Mouse (Mus musculus): Measurements from ENCODE around the gene Banf1.
"Not testable (repeated sequence)": the region's sequence is repeated elsewhere in the genome, so short reads cannot be mapped to it uniquely, and the experiment has no call there.

Banf1 gene

DNA sequence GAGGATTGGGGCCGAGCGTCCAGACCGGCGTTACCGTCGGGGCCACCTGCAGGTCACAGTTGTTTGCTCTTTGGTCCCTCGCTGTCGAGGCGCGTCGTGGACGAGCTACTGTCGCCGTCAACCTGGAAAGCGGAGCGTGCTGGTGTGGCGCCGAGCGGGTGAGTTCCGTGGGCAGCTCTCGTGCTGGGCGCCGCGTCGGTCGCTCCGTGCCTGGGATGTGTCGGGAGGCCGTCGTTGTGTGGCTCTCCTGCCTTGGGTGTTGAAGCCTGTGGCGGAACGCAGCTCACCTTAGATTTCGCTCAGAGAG is at the start of gene Banf1:
Gene Banf1 (minus strand): TSS at position 116 of the 307 bp plus-strand sequence.
- no peak for DNase-seq (ENCODE audit: low spot score in 2 of 2)

DNA sequence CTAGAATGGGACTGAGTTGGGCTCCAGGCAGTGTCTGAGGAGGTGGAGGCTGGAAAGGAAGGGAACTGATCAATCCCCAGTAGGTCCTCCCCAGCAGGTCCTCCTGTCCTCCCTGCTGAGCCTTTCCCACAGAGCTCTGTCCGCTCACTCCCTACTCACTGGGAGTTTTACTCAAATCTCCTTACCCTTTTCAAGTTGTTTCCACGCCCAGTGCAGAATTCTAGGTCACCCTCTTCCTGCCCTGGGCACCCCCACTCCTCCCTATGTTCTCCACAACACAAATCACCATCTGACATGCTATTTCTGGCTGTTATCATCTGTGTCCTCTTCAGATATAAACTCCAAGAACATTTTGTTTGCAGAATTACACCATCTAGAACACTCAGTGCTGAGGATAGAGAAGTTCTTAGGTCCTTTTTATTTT is 47.6 kb upstream of the Banf1 start:
- no peak for DNase-seq (ENCODE audit: low spot score in 2 of 2)

DNA sequence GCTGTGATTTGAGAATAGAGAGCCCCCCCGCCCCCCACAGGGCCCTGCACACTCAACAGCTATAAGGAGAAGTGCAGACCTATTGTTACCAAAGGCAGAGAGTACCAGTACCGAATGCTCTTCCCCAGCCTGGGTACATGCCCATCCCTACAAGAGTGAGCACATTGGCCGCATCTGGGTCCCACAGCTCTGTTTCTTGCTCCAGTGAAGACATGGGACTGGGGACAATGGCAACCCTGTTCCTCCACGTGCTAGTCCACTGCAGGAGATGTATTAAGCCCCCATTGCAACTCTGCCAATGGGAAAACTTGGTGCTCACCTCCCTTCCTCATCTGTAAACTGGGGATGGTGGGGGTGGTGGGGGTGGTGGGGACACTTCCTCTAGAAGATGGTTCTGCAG is 46.9 kb upstream of the Banf1 start:
- DNase-seq (ENCODE audit: low spot score in 2 of 2) = no peak

DNA sequence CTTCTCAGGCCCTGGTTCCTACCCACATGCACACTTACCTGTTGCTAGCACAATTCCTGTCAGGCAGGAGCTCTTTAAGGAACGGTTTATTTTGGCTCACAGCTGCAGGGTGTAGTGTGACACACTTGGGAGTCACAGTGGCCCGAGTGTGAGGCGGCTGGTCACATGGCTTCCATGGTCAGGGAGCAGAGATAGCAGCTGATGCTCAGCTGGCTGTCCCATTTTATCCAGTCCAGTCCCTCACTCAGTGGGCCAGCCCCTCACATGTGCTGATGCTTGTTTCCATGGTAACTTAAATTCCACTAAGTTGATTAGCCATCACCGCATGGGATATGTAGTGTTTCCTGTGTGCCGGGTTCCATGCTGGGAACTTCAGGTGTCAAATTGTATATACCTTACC is 45.0 kb upstream of the Banf1 start:
- DNase-seq (ENCODE audit: low spot score in 2 of 2) = no peak

DNA sequence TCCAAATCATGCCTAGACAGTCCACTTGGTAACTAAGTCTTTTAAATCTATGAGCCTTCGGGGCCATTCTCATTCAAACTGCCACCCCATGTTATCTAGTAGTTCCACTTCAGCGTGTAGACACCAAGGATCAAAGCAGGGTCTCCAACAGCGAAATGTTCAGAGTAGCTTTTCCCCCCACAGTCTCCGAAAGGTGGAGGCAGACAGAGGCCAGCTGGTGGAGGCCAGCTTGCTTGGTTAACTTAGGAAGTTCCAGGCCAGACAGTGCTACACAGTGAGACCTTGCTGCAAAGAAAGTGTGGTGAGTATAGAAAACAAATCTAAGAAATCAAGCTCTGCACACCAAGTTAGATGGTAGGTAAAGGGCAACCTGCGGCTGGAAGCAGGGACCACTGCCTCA is 43.7 kb upstream of the Banf1 start:
- DNase-seq (ENCODE audit: low spot score in 2 of 2) = no peak

DNA sequence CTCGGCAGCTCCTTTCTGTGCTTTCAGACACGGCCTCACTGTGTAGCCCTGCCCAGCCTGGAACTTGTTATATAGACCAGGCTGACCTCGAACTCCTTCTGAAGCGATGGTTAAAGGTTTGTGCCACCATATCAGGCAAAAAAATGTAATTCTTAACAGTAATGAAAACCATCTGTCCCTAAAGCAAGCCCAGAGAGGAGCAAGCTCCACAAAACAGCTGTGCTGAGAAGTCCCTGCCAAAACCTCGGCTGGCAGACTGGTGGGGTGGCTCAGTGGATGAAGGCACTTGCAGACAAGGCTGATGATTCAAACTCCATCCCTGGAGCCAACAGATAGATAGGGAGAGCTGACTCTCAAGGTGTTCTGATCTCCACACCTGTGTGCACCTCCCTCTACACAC is 42.1 kb upstream of the Banf1 start:
- no peak for DNase-seq (ENCODE audit: low spot score in 2 of 2)

DNA sequence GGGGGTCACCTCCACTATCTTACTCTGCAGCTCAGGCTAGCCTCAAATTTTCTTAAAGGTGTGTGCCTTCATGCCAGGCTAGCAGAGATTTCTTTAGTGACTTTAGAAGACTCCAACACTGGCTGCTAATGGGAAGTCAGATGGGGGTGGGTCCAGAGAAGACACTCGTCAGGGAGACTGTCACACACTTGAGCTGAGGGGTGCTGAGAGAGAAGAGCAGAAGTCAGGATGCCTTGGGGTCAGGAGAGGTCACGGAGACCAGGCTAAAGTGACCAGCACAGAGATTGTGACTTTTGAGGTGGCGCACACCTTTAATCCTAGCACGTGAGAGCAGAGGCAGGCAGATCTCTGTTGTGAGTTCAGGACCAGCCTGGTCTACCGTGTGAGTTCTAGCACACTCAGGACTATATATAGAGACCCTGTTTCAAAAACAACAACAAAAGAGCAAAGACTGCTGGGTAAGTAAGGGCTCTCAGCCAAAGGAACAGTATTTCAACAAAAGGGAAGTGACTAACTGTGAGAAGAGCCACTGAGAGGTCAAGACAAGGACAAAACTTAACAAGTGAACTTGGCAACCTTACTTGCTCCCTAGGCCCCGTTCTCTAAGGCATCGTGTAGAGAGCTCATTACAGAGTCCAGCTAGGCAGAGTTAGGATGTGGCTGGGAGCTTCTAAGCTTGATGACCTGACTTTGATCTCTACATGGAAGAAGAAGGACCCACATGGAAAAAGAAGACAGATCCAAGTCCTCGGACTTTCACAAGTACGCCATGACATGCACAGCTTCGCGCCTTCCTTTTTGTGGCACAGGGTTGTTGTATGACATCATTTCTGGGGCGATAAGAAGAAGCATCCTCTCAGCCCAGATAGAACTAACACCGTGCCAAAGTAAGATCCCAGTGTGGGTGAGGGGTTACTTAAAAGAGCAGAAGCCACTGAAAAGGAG is 41.4 kb upstream of the Banf1 start:
- DNase-seq (ENCODE audit: low spot score in 2 of 2) = no peak

DNA sequence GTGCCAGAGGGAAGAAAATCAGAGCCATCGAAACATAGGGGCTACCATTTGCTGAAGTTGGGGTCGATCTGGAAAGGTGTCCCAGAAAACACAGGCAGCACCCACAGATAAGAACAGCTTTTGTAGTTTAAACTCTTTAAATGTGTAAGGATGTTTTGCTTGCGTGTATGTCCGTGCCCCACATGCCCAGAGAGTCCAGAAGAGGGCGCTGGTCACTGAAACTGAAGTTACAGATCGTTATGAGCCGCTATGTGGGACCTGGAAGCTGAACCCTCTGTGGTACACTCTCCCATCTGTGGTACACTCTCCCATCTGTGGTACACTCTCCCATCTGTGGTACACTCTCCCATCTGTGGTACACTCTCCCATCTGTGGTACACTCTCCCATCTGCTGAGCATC is 40.2 kb upstream of the Banf1 start:
- peak; percentile 40 to 45 for DNase-seq (ENCODE audit: low spot score in 2 of 2)

DNA sequence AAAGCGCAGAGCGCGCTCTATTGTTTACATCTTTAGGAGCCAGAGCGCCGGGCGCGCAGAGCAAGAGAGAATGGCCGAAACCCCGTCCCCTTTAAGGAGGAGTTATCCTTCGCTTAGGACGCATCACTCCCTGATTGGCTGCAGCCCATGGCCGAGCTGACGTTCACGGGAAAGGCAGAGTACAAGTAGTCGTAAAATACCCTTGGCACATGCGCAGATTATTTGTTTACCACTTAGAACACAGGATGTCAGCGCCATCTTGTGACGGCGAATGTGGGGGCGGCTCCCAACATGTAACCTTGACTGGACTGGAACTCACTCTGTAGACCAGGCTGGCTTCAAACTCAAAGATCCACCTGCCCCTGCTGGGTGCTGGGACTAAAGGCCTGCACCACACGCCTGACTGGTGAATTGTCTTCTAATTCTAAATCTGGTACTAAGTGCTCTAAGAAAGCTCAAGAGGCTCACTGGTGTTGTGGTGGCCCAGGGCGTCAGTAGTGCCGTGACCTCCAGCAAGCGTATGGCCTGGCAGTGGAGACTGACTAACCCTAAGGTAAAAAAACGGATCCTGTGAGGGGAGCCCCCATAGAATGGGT is 39.7 kb upstream of the Banf1 start:
- DNase-seq (ENCODE audit: low spot score in 2 of 2) = peak; percentile 20 to 66

DNA sequence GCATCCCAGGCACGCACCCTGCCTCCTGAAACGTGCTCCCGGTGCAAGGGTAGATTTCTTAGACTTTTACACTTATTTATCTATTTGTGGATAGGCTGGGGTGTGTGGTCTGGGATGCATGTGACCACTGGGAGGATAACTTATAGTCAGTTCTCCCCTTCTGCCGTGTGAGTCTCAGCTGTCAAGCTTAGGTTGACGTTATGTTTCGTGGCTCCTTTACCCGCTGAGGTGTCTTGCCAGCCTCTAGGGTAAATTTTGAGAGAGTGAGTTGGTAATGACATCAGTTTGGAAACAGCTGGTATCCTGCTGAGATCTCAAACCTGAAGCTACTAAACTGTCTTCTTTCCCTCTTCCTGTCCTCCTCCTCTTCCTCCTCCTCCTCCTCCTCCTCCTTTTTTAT is 39.0 kb upstream of the Banf1 start:
- DNase-seq (ENCODE audit: low spot score in 2 of 2) = no peak

DNA sequence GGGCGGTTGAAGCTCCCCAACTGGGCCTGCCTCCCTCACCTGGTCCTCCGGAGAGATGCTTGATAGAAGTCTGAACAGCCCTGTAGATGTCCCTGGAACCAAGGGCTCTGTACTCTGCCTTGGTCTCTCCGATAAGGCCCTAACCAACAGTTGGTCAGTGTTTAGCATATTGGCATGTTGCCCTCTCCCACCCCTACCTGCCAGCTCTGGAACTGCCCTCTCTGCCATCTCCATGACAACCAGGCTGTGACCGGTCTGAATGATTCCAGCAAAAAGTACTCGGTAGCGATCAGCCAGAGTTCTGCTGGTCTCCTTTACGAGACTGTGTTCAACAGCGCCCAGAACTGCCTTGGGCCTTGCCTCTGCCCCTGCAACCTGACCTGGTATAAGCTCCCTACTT is 35.3 kb upstream of the Banf1 start, which contains the start of gene Tsga10ip:
Gene Tsga10ip (minus strand): TSS at position 234 of the 400 bp plus-strand sequence.
- no peak for DNase-seq (ENCODE audit: low spot score in 2 of 2)

DNA sequence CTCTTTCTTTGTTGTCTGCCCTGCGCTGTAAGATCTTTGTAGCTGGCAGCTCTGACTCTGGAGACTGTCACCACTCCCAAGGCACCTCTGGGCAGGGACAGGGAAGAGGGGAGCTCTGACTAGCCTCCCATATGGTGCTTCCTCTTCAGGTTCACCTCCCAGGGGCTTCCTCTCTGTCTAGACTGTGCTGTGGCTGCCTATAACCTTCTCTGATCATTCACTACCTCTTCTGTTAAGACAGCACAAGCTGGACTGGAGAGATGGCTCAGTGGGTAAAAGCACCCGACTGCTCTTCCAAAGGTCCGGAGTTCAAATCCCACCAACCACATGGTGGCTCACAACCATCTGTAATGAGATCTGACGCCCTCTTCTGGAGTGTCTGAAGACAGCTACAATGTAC is 34.1 kb upstream of the Banf1 start:
- DNase-seq (ENCODE audit: low spot score in 2 of 2) = not testable (repeated sequence)

DNA sequence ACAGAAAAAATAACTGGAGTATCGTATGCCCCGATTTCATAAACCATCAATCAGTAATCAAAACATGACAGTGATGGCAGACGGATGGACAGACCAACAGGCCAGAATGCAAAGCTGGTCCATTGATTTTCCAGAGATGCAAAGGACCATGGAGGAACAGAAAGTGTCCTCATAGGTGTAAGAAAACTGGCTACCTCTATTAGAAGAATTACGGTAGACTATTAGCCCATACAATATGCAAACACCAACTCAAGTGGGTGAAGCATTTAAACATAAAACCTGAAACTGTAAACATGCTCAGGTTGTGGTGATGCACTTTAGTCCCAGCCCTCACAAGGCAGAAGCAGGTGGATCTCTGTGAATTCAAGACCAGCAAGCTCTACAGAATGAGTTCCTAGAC is 28.4 kb upstream of the Banf1 start:
- DNase-seq (ENCODE audit: low spot score in 2 of 2) = no peak

DNA sequence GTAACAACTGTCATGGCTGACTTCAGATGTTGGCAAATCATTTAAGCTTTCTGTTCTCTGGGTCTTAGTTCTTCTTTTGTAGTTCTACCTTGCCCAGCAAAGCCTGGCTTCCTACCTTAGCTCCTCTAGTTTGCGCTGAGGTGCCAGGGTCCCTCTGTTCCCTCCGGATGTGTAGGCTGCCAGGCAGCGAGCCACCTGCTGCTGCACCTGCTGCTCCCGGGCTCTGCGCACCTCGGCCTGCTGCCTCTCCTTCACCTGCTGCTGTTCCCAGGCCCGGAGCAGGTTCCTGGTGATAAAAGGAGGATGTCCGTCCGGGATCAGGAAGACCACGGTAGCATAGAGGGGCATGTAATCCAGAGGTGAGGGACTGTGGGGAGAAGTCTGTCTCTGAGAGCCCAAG is 27.2 kb upstream of the Banf1 start:
- DNase-seq (ENCODE audit: low spot score in 2 of 2) = no peak

DNA sequence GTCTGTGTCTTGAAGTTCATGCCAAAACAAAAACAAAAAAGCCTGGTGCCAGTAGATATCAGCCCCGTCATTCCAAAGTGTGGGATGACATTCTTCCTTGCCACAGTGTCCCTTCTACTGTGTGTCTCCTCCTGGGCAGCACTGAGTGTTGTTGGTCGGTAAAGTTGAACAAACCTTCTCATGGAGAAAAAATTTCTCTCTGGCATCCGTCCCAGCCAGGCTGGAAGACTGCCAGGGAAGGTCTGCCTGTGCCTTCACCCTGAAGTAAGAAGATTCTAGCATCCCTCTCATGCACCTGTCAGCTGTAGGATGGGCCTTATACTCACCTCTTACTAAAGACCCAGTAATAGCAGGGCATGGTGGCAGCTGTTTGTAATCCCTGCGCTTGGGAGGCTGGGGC is 25.9 kb upstream of the Banf1 start:
- DNase-seq (ENCODE audit: low spot score in 2 of 2) = no peak

DNA sequence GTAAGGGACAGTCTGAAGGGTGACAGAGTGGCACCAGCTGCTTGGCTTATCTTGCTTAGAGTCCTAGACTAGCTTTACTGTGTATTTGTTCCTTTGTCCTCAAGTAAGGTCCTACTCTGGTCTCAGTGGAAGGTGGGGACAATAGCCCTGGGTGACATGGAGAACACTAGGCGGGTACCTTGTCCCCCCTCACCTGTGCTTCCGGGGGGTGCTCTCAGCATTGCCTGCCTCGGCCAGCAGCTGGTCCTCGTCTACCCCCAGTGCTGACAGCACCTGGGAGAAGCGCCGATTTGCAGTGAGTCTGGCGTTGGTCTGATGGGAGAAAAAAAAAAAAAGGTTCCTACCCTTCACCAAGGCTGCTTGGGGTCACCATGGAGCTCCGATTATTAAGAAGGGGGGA is 23.4 kb upstream of the Banf1 start:
- no peak for DNase-seq (ENCODE audit: low spot score in 2 of 2)

DNA sequence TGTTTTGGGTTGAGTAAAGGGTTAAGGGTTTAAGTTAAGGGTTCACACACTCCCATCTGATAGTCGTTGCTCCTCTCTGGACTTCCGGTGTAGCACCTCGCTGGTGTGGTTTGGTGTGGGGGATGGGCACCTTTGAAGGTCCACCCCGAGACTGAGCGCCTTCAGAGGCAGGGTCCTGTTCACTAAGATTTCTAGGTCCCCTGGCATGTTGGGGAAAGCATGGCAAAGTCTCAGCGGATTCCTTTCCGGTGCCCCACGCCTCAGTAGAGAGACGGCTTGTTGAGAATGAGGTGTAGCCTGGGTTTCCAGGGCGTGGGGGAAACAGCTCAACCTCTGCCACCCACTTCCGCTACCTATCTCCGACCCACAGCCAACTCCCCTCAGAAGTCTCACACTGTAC is 22.7 kb upstream of the Banf1 start:
- no peak for DNase-seq (ENCODE audit: low spot score in 2 of 2)

DNA sequence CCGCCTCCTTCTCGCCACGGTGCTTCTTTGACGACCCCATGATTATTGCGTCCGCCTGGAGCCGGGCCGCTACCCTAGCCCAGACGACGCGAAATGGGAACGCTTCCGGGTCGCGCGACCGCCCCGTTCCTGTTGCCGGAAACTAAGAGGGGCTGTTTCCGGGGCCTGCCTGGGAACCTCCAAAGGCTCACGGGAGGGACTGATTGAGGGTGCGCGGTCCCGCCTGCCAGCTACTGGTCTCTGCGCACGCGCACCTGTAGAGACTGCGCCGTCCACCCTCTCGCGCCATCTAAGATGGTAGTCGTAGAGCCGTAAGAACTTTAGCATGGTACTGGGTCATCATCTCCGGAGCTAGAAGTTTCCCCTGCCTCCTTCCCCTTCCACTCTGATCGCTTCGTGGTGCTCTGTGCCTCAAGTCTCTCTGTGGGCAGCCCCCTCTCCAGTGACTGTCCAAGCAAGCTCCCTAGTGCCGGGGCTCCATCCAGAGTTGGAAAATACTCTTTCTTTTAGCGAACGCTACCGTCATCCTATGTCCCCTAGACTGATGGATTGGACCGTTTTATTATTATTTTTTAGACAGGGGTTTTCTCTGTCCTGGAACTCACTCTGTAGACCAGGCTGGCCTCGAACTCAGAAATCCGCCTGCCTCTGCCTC is 21.7 kb upstream of the Banf1 start, which contains the start of gene Sart1:
Gene Sart1 (minus strand): TSS at position 116 of the 655 bp plus-strand sequence.
- DNase-seq (ENCODE audit: low spot score in 2 of 2) = peak; percentile 94 to 95

DNA sequence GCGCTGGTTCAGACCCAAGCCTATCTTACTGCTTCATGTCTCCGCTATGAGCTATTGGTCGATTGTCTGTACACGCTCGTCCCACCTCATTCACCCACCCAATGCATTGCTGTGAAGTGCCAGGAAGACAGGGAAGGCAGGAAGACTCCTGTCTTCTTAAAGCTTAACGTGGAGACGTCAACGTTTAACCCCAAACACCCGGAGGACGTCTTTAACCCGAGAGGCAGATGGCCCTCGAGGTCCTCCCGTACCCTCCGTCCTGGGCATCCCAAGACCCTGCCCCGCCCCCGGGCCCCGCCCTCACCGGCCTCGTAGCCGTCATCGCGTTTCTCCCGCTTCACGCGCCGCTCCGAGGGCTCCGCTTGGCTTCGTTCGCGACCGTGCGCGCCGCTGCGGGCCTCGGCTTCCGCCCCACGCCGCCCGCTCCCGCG is 21.1 kb upstream of the Banf1 start:
- DNase-seq (ENCODE audit: low spot score in 2 of 2) = peak in 1 of 2 experiments; percentile 23

DNA sequence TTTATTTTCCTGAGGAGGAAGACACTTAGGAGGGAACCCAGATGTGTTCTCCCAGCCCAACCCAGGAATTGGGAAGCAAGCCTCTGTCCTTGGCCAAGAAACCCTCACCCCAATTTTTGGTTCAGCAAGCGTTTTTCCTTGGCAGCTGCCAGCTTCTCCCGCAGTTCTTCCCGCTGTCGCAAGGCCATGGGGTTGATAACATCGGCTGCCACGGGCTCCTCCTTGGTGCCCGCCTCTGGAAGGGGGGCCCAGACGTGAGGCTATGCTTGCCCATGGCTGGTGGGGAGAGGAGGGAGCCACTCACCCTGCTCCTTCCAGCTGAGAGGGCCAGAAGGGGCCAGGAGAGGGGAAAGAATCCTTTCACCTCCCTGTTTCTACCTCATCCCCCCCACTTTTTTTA is 17.7 kb upstream of the Banf1 start:
- DNase-seq (ENCODE audit: low spot score in 2 of 2) = no peak

DNA sequence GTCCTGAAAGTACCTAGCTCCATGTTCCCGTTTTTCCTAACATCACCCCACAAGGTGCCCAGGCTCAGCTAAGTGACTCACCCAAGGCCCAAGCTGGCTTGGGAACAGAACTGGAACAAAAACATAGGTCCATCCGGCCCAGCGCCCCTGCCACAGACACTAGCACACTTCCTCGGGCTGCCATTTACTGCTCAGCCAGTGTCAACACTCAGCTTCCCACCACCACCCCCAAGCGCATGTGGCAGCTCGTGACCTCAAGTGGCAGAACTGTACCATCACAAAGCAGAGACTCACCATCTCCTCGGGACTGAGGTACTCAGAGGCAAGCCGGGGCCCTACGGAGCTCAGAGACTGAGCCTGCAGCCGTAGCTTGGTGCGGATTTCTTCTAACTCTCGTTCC is 16.4 kb upstream of the Banf1 start:
- DNase-seq (ENCODE audit: low spot score in 2 of 2) = no peak

DNA sequence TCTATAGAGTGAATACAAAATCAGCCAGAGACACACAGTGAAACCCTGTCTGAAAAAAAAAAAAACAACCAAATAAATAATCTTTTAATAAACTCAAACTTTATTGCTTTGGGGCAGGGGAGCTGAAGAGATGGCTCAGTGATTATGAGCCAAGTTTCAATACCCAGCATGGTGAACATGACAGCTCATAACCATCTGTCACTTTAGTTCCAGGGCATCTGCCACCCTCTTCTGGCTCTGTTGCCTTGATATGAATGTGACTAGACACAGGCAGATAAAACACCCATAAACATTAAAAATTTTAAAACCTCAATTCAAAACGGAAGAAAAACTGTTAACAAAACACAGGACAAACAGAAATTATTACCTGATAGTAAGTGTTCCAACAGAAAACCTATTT is 10.5 kb upstream of the Banf1 start:
- DNase-seq (ENCODE audit: low spot score in 2 of 2) = no peak

DNA sequence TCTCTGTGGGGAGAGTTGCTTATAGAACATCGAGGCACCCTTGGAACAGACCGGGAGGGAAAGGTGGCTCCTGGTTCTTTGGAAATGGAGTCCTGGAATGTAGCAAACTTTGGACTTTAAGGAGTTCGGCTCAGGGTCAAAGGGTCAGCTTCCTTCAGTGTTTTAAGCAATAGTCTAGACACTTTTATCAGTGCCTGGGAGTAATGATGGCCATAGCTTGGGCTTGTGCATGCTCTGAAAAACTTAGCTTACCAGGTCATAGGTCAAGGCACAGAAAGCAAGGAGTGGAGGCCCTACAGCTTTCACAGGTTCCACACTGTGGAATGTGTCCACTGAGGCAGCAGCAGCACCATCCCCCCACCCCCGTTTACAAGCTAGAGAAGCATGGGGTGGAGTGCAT is 7.8 kb upstream of the Banf1 start:
- no peak for DNase-seq (ENCODE audit: low spot score in 2 of 2)
